Mouse (Mus musculus) frontal cortex, postnatal 10 days (tissue): ENCODE results near the gene Gm20388.

Experiments
- DNase-seq, 2 experiments: peaks; one replicate each; pipeline ENCODE4 v3.0.0; 2022; ENCODE audit warnings: low spot score in 2 of 2, mixed read lengths in 1 of 2

Gene Gm20388

DNA sequence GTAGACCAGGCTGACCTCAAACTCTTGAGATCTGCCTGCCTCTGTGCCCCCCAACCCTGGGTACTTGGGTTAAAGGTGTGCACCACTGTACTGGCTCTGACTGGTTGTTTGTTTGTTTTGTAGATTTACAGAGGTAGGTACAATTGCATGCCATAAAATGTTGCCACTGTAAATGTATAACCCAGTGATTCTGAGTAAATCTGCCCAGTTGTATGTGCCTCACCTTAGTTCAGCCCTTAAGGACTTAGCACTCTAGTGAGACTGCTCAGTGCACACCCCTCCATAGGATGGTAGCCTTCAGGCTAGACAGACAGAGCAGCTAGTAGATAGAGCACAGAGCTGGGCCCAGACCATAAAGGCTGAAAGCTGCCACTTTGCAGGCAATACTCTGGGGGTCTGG is 2483.1 kb downstream of the Gm20388 start:
- no peak for DNase-seq

GRCm38 (mm10) chr8:122395291-122395690 is 2484.7 kb downstream of the Gm20388 start:
- no peak for DNase-seq

DNA sequence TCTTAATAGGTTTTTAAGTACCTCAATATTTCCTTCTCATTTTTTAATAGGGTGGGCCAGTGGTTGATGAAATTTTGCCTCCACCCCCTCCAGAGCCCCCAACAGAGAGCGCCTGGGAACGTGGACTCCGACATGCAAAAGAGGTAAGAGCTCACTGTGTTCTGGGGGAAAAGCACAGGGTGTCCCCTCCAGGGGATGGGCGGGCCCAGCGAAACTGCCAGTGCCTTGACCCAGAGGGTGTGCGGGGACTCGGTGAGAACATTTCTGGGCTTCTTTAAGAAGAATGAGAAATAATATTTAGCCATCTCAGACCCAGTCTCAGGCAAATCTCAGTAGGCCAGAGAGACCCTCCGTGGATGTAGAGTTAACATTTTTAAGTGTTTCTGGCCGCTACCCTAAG is 2487.5 kb downstream of the Gm20388 start:
- no peak for DNase-seq

DNA sequence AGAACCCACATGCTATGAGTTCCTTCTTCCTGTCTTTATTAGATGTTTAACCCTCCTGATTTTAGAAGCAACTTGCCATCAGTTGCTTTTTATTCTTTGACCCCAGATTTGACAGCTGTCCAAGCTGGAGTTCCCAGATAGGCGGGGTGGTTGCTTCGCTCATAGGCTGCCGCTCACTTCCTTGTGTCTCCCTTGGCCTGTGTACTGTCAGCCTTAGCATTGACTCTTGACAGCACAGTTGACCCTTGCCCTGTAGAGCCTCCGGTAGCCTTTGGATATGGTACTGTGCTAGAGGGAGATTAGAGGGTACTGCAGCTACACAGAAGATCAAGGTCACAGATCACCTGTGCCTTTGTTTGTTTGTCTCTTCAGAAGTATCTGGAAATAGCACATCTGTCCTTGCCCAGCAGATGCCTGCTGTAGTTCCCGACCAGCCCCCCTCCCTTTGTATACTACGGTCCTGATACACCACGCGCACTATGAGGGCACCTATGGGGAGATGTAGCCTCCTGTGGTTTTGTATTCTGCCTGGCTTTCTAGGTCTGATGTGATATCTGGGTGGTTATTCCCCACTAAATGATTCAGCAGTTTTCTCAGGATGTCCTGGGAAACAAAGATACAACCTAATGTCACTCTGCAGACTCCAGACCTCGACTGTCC is 2494.6 kb downstream of the Gm20388 start:
- no peak for DNase-seq

- no peak for DNase-seq
Observed at GRCm38 (mm10) chr8:122407678-122408077, 2497.0 kb downstream of the Gm20388 start.

GRCm38 (mm10) chr8:122414311-122414710 is 2503.7 kb downstream of the Gm20388 start:
- DNase-seq, result no peak

GRCm38 (mm10) chr8:122415554-122415953 is 2504.9 kb downstream of the Gm20388 start:
- no peak for DNase-seq

- peak in 1 of 2 experiments; percentile 57 for DNase-seq
Observed at GRCm38 (mm10) chr8:122419881-122420555, 2509.4 kb downstream of the Gm20388 start.

DNA sequence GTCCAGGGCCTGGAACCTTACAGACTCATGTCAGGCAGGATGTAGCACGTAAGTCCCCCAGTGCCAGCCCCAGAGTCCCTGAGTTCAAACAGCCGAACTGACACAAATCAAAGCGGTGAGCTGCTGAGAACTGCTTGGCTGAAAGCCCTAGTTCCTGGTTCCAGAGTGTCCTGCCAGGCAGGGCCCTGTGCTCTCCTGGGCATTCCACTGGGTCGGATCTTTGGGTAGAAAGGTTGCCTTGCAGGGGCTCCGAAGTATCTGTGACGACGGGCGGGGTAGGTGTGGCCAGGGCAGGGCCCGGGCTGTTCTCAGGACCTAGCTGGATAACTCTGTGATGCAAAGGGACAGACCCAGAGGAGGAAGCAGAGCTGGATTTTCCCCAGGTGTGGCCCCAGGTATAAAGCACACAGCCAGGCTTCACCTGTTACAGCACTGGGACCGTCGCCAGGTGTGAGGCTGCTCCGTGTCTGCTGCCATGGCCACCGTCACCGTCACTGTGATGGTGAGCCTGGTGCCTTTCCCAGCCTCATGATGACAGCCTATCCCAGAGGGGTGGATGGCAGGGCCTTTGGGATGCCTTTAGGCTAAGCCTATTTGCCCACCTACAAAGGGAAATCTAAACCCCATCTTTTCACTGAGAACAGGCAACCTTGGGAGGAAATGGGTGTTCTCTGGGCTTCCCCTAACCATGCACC is 2510.9 kb downstream of the Gm20388 start, which contains the start of gene Il17c:
Gene Il17c, plus strand, starts transcription at position 645 of the 695 bp plus-strand sequence.
- no peak for DNase-seq

DNA sequence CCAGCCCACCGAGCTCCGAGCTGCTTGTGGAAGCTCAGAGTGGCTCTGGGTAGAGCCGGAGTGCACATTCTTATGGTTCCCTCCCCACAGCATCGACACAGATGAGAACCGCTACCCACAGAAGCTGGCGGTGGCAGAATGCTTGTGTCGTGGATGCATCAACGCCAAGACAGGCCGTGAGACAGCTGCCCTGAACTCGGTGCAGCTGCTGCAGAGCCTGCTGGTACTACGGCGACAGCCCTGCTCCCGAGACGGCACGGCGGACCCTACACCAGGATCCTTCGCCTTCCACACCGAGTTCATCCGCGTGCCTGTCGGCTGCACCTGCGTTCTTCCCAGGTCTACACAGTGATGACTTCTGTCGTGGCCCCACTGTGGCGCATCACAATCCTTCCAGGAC is 2512.6 kb downstream of the Gm20388 start:
- no peak for DNase-seq

DNA sequence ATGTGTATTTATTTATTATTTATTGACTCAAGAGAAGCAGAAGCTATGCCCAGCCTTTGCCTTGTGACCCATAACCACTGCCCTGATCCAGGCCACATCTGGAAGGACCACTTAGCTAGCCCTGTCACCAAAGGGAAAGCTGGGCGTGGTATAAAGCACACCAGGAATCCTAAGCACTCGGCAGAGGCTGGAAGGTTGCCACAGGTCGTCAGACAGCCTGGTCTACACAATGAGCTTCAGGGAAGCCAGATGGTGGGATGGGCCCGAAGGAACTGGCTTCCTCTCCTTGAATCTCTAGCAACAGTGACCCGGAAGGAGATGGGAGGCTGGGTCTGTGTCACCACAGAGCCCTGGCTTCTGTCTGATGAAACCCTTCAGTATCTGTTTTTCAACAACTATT is 2513.0 kb downstream of the Gm20388 start:
- no peak for DNase-seq

- no peak for DNase-seq
Observed at GRCm38 (mm10) chr8:122426145-122426544, 2515.5 kb downstream of the Gm20388 start.

DNA sequence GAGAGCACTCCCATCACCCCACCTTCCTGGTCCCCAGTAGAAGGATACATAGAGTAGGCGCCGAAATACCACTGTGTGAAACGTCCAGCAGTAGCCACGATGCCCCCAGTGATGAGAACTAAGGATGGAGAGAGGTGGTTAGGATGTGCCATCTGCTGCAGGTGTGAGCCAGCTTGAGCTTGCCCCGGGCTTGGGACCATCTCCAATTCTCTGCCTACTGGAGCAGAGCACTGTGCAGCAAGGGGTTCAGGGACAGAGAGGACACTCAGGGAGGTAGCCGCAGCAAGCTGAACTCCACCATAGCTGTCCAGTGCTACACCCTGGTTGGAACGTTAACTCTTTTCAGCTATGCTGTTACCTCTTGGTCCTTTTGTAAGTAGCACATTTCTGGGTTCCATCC is 2517.0 kb downstream of the Gm20388 start:
- DNase-seq, result no peak

- DNase-seq, result no peak
Observed at GRCm38 (mm10) chr8:122428163-122428562, 2517.5 kb downstream of the Gm20388 start.

- no peak for DNase-seq
Observed at GRCm38 (mm10) chr8:122430058-122430636, 2519.5 kb downstream of the Gm20388 start.

- DNase-seq, result no peak
Observed at GRCm38 (mm10) chr8:122430646-122431045, 2520.0 kb downstream of the Gm20388 start.

DNA sequence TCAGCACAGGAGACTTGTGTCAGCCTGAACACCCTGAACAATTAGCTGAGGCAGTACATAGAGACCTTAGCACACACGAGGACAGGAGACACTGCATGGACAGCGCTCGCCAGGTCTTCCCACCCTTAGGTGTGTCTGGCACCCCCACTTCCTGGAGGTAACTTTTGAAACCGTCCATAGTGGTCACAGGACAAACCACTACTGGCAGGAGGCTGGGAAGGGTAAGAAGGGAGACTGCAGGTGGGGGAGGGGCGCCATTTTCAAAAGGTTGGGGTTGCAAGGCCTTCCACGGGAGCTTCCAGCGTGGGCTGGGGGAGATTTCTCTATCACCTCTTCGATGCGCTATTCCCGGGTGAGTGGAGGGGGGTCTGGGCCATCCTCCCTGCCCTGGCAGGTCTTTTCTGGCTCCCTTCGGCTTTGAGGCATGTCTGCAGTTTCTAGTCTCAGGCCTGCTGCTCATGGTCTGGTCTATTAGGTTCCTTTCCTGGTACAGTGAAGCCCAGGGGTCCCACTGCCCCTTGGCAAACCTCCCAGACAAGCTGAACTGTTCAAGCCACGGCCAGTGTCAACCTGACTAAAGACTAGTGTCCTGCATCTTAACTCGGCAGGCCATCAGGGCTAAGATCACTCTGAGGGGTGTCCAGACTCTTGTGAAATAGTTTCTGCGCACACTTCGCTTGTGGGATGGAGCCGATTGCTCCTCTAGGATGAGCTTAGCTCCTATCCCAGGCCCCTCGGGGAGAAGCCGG is 2521.2 kb downstream of the Gm20388 start:
- DNase-seq, result no peak

DNA sequence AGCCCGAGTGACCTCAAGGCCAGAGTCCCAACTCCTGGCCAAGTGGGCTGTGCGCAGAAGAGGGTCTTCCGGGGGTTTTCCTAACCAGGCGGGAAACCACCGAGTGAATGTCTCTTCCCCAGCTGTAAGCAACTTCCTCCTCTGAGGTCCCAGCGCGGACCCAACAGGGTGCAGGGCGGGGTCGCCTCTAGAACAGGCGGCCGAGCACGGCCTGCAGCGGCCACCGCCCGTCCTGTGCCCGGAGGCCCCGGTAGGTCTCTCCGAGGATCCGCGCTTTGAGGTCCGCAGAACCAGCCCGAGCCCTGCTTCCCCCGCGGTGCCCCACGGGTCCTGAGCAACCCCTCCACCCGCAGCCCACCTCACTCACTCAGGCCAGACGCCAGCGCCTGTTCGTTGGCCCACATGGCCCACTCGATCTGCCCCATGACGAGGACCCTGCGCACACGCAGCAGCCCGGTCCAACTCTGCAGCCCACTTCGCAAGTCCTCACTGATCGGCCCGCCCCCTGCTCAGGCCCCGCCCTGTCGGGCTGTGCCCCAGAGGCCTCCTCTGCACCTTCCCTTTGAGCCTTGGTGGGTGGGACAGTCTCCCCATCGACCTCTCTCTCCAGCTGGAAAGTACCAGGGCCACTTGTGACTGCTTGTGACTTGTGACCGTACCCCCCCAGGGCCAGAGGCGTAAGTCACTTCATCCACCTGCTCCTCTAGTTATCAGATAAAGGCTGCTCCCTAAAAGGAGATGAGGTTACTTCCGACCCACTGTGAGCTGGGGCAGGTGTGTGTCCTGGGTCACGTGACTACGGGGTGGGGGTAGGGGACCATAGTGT is 2522.0 kb downstream of the Gm20388 start, which contains the start of gene Cyba:
Gene Cyba, minus strand, starts transcription at position 488 of the 826 bp plus-strand sequence.
- no peak for DNase-seq

- DNase-seq, result no peak
Observed at GRCm38 (mm10) chr8:122433269-122433905, 2522.7 kb downstream of the Gm20388 start.

- no peak for DNase-seq
Observed at GRCm38 (mm10) chr8:122435375-122435774, 2524.7 kb downstream of the Gm20388 start.
